Mouse (Mus musculus): ENCODE results near the gene Col3a1.

GRCm38 (mm10) chr1:45355944-45356343 lies 44.6 kb downstream of the Col3a1 start:
- TF ChIP-seq CTCF (IDR thresholded peaks at IDR 0.05; ENCODE audit: extremely low read depth, insufficient read depth, insufficient read length, insufficient replicate concordance) (no peak), POLR2A (IDR thresholded peaks at IDR 0.05; ENCODE audit: low read depth, low read length) (no peak)
